Mouse (Mus musculus): Measurements from ENCODE around the gene Ctdsp2. TPM values are rescaled to one million over a fixed set of nuclear protein-coding genes. Genes with fewer than 3 reads are reported as not detected.

Gene Ctdsp2
- polyA plus RNA-seq, 1 experiment from 2014 or later: 58.8 TPM

- peaks cover 39% of the 10 kb centered on the region for H3K4me1 ChIP-seq (replicated peaks; ENCODE audit: control insufficient read depth, insufficient read depth, low read length)
- H3K36me3 ChIP-seq (ENCODE audit: control insufficient read depth, insufficient read depth, low read length): no peaks in the 10 kb centered on the region
- H3K4me3 ChIP-seq (ENCODE audit: low read depth, low read length): no peak overlapping the region
- no peaks in the 10 kb centered on the region for H3K9me3 ChIP-seq (ENCODE audit: control insufficient read depth, low read length)
- H3K4me2 ChIP-seq (ENCODE audit: low read depth, low read length, severe bottlenecking): no peak overlapping the region
- ATAC-seq (replicated peaks; ENCODE audit: low FRiP score) (no peak), DNase-seq (ENCODE audit: low spot score) (no peak)
- no peaks in the 10 kb centered on the region for H3K27me3 ChIP-seq (ENCODE audit: control insufficient read depth, insufficient read depth, low read length)
- 70% methylated on average over 14 of the region's 14 CpGs for WGBS
- H3K27ac ChIP-seq (ENCODE audit: low read depth, low read length): no peak overlapping the region
- no peak overlapping the region for H3K9ac ChIP-seq (ENCODE audit: low read length)
Measured at GRCm38 (mm10) chr10:126983193-126983725, 4.7 kb downstream of the Ctdsp2 start.

GRCm38 (mm10) chr10:126984189-126985004 lies 5.9 kb downstream of the Ctdsp2 start:
- H3K9ac ChIP-seq (ENCODE audit: low read length): peak overlapping the region; percentile 5
- peaks cover 41% of the 10 kb centered on the region for H3K4me1 ChIP-seq (replicated peaks; ENCODE audit: control insufficient read depth, insufficient read depth, low read length)
- ATAC-seq (replicated peaks; ENCODE audit: low FRiP score) (no peak), DNase-seq (ENCODE audit: low spot score) (no peak)
- WGBS: 53% methylated on average over 5 of the region's 5 CpGs
- H3K27me3 ChIP-seq (ENCODE audit: control insufficient read depth, insufficient read depth, low read length): no peaks in the 10 kb centered on the region
- peak overlapping the region; percentile 38 for H3K27ac ChIP-seq (ENCODE audit: low read depth, low read length)
- H3K4me2 ChIP-seq (ENCODE audit: low read depth, low read length, severe bottlenecking): no peak overlapping the region
- no peaks in the 10 kb centered on the region for H3K9me3 ChIP-seq (ENCODE audit: control insufficient read depth, low read length)
- H3K36me3 ChIP-seq (ENCODE audit: control insufficient read depth, insufficient read depth, low read length): no peaks in the 10 kb centered on the region
- H3K4me3 ChIP-seq (ENCODE audit: low read depth, low read length): no peak overlapping the region

GRCm38 (mm10) chr10:126985127-126985526 lies 6.6 kb downstream of the Ctdsp2 start:
- Histone ChIP-seq H3K4me3 (ENCODE audit: low read depth, low read length) (no peak overlapping the region), H3K4me1 (replicated peaks; ENCODE audit: control insufficient read depth, insufficient read depth, low read length) (peaks cover 41% of the 10 kb centered on the region)
- no peak for ATAC-seq (replicated peaks; ENCODE audit: low FRiP score)

GRCm38 (mm10) chr10:126985579-126985978 lies 7.1 kb downstream of the Ctdsp2 start:
- Histone ChIP-seq H3K4me3 (ENCODE audit: low read depth, low read length) (no peak overlapping the region), H3K27me3 (ENCODE audit: control insufficient read depth, insufficient read depth, low read length) (no peaks in the 10 kb centered on the region), H3K9me3 (ENCODE audit: control insufficient read depth, low read length) (no peaks in the 10 kb centered on the region), H3K36me3 (ENCODE audit: control insufficient read depth, insufficient read depth, low read length) (no peaks in the 10 kb centered on the region), H3K9ac (ENCODE audit: low read length) (no peak overlapping the region), H3K27ac (ENCODE audit: low read depth, low read length) (no peak overlapping the region), H3K4me1 (replicated peaks; ENCODE audit: control insufficient read depth, insufficient read depth, low read length) (peaks cover 42% of the 10 kb centered on the region), H3K4me2 (ENCODE audit: low read depth, low read length, severe bottlenecking) (no peak overlapping the region)
- ATAC-seq (replicated peaks; ENCODE audit: low FRiP score): no peak
- WGBS: 95% methylated on average over 9 of the region's 9 CpGs
- DNase-seq (ENCODE audit: low spot score): no peak

More at GRCm38 (mm10) chr10:126985127-126985526, 6.6 kb downstream of the Ctdsp2 start:
- Histone ChIP-seq H3K9ac (ENCODE audit: low read length) (no peak overlapping the region), H3K27ac (ENCODE audit: low read depth, low read length) (no peak overlapping the region), H3K27me3 (ENCODE audit: control insufficient read depth, insufficient read depth, low read length) (no peaks in the 10 kb centered on the region), H3K36me3 (ENCODE audit: control insufficient read depth, insufficient read depth, low read length) (no peaks in the 10 kb centered on the region), H3K9me3 (ENCODE audit: control insufficient read depth, low read length) (no peaks in the 10 kb centered on the region), H3K4me2 (ENCODE audit: low read depth, low read length, severe bottlenecking) (no peak overlapping the region)
- DNase-seq (ENCODE audit: low spot score): no peak
- WGBS: 86% methylated on average over 4 of the region's 4 CpGs

GRCm38 (mm10) chr10:126986541-126986961 lies 8.0 kb downstream of the Ctdsp2 start:
- H3K36me3 ChIP-seq (ENCODE audit: control insufficient read depth, insufficient read depth, low read length): no peaks in the 10 kb centered on the region

GRCm38 (mm10) chr10:126987183-126988118 lies 8.9 kb downstream of the Ctdsp2 start:
- Histone ChIP-seq H3K9me3 (ENCODE audit: control insufficient read depth, low read length) (no peaks in the 10 kb centered on the region), H3K9ac (ENCODE audit: low read length) (no peak overlapping the region), H3K4me3 (ENCODE audit: low read depth, low read length) (no peak overlapping the region), H3K27ac (ENCODE audit: low read depth, low read length) (no peak overlapping the region), H3K4me1 (replicated peaks; ENCODE audit: control insufficient read depth, insufficient read depth, low read length) (peaks cover 23% of the 10 kb centered on the region; the same call in 1 of the 2 replicates), H3K27me3 (ENCODE audit: control insufficient read depth, insufficient read depth, low read length) (no peaks in the 10 kb centered on the region), H3K36me3 (ENCODE audit: control insufficient read depth, insufficient read depth, low read length) (no peaks in the 10 kb centered on the region; the same call in 1 of the 2 replicates), H3K4me2 (ENCODE audit: low read depth, low read length, severe bottlenecking) (no peak overlapping the region)
- no peak for DNase-seq (ENCODE audit: low spot score)
- 63% methylated on average over 8 of the region's 8 CpGs for WGBS
- ATAC-seq (replicated peaks; ENCODE audit: low FRiP score): no peak

More at GRCm38 (mm10) chr10:126986541-126986961, 8.0 kb downstream of the Ctdsp2 start:
- 71% methylated on average over 4 of the region's 4 CpGs for WGBS
- ATAC-seq (replicated peaks; ENCODE audit: low FRiP score) (no peak), DNase-seq (ENCODE audit: low spot score) (no peak)
- Histone ChIP-seq H3K9me3 (ENCODE audit: control insufficient read depth, low read length) (no peaks in the 10 kb centered on the region), H3K27me3 (ENCODE audit: control insufficient read depth, insufficient read depth, low read length) (no peaks in the 10 kb centered on the region), H3K4me3 (ENCODE audit: low read depth, low read length) (no peak overlapping the region), H3K4me2 (ENCODE audit: low read depth, low read length, severe bottlenecking) (no peak overlapping the region), H3K4me1 (replicated peaks; ENCODE audit: control insufficient read depth, insufficient read depth, low read length) (peaks cover 32% of the 10 kb centered on the region), H3K9ac (ENCODE audit: low read length) (no peak overlapping the region), H3K27ac (ENCODE audit: low read depth, low read length) (no peak overlapping the region)

GRCm38 (mm10) chr10:126988513-126989165 lies 10.1 kb downstream of the Ctdsp2 start:
- no peak overlapping the region for H3K27ac ChIP-seq (ENCODE audit: low read depth, low read length)
- peaks cover 5% of the 10 kb centered on the region; the same call in 1 of the 2 replicates for H3K36me3 ChIP-seq (ENCODE audit: control insufficient read depth, insufficient read depth, low read length)
- H3K4me3 ChIP-seq (ENCODE audit: low read depth, low read length): no peak overlapping the region
- ATAC-seq (replicated peaks; ENCODE audit: low FRiP score) (no peak), DNase-seq (ENCODE audit: low spot score) (no peak)
- H3K9ac ChIP-seq (ENCODE audit: low read length): no peak overlapping the region
- H3K4me1 ChIP-seq (replicated peaks; ENCODE audit: control insufficient read depth, insufficient read depth, low read length): peaks cover 20% of the 10 kb centered on the region; the same call in 1 of the 2 replicates
- H3K27me3 ChIP-seq (ENCODE audit: control insufficient read depth, insufficient read depth, low read length): no peaks in the 10 kb centered on the region
- H3K9me3 ChIP-seq (ENCODE audit: control insufficient read depth, low read length): no peaks in the 10 kb centered on the region
- WGBS: 66% methylated on average over 5 of the region's 5 CpGs
- H3K4me2 ChIP-seq (ENCODE audit: low read depth, low read length, severe bottlenecking): no peak overlapping the region
